Mouse (Mus musculus) ovary, postnatal 36 days (tissue): ENCODE data around the gene Clasp2.
A peak's percentile ranks its signal among the peaks of the same experiment; 100 is the strongest.
"Not testable (repeated sequence)": the region's sequence is repeated elsewhere in the genome, so short reads cannot be mapped to it uniquely, and the experiment has no call there.

Experiments
- DNase-seq: peaks from one replicate; pipeline ENCODE4 v3.0.0; 2022; ENCODE audit warnings: low spot score, mixed read lengths

Gene Clasp2

DNA sequence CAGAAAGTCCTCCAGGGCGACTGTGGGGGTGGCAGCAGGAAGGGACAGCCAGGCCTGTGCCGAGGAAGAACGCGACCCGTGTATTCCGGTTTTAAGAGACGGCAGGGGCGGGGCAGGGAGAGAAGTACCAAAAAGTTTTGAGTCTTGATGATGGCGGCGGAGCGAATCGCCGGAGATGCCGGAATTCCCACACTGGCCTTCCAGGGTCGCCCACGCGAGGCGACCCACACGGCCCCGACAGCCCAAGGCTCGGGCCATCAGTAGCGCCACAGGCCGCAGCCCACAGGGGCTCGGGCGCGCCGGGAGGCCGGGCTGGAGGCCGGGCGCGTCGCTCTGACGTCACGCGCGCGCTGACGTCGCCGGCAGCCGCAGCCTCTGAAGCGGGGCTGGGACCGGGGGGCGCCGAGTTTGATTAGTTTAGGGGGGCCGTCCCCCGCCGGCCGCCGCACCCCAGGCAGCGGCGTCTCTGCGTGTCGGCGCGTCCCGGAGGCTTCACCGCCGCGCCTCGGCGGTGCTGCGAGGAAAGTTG, at the start of gene Clasp2:
Gene Clasp2 (plus strand): TSS at position 366 of the 529 bp plus-strand sequence.
- DNase-seq = peak; percentile 80

GRCm38 (mm10) chr9:113701441-113702160, 39.7 kb upstream of the Clasp2 start:
- DNase-seq = no peak

- no peak for DNase-seq
These were observed 35.2 kb upstream of the Clasp2 start for GRCm38 (mm10) chr9:113706108-113706507.

- no peak for DNase-seq
These were observed 34.4 kb upstream of the Clasp2 start for GRCm38 (mm10) chr9:113706841-113707240.

GRCm38 (mm10) chr9:113707481-113708360, 33.6 kb upstream of the Clasp2 start, which contains the start of gene Pdcd6ip:
TSS of gene Pdcd6ip (minus strand) at chr9:113708259.
- DNase-seq = peak; percentile 92

DNA sequence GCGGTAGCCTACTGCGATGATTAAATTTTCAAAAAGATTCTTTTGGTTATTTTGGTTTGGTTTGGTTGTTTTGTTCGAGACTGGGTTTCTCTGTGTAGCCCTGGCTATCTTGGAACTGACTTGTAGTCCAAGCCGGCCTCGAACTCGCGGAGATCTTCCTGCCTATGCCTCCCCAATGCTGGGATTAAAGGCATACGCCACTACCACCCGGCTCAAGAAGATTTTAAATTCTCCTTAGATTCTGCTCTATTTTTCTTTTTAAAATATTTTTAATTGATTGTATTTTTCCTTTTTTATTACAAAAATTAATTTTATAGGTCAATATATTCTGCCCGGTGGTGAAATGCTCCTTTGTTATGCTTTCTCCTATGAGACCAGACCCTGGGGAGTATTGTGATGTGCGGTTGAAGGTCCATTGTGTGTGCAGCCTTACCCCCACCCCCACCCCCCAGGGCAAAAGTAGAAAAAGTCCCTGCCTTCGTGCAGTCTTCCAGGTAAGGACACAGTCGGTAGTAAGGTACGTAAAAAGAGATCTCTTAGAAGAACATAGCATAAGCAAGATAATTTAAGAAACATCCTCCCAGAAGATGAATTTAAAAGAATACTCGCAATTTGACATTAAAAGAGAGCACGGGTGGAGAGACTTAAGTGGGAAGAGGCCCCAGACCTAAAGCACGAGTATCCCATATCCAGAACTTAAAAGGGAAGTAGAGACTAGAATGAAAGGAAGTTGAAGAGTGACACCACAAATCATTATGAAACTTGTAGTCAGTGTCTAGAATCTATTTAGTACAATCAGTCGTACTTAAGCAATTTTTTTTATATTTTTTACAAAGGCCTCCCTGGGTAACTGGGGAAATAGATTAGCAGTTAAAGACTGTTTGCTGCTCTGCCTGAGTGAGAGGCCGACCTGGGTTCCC, 32.7 kb upstream of the Clasp2 start:
- DNase-seq = no peak

DNA sequence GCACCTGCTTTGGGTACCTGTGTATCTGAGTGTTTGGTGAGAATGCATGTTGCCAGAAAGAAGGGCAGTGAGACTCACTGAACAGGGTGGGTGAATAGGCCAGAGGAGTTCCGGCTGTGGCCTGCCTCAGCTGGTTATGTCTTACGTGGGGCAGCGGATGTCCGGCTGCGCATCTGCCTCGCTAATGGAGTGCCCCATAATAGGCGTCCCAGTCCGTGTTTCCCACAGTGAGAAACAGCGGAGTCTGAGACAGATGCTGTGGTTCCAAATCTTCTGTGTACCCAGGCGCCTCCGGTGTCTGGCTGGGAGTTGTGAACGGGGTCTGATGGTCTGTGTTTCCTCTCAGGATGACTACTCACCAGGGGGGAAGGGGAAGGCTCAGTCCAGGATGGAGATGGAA, 30.4 kb upstream of the Clasp2 start:
- DNase-seq = no peak

DNA sequence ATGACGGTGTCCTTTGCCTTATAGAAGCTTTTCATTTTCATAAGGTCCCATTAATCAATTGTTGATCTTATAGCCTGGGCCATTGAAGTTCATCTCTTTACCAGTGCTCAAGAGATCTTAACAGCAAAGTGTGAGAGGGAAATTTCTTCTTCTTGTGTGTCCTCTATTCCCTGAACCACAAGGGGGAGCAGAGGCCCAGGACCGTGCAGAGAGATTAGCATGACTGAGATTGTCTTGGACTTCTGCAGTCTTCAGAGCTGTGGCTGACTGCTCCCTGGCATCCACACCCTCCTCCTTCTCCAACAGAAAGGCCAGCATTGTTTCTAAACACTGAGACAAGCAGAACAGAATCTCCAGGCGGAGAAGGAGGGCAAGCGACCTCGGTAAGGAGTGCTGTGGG, 22.2 kb upstream of the Clasp2 start:
- no peak for DNase-seq

GRCm38 (mm10) chr9:113724646-113725045, 16.6 kb upstream of the Clasp2 start:
- no peak for DNase-seq

DNA sequence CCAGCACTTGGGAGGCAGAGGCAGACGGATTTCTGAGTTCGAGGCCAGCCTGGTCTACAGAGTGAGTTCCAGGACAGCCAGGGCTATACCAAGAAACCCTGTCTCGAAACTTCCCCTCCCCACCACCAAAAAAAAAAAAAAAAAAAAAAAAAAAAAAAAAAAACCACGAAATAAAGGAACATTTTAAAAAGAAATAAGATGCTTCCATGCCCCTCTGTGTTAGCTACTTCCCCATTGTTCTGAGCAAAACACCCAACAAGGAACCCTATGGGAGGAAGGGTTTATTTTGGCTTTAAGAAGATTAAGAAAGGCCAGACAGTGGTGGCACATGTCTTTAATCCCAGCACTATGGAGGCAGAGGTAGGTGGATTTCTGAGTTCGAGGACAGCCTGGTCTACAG, 15.7 kb upstream of the Clasp2 start:
- DNase-seq = not testable (repeated sequence)

DNA sequence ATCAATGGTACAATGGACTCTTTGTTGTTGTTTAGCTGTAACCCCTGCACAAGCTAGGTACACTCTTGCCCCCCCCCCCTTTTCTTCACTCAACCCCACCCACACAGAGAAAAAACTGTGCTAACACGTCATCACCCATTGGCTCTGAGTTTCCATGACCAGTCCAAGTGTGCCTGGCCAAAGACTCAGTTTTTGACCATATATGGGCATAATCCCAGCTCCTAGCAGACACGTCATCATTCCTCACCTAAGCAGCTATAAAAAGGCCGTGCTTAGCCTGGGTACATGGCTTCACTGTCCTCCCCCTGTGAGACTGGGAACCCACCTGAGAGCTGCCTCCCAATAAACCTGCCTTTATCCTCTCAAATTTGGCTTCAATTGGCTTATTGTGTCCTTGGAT, 15.1 kb upstream of the Clasp2 start:
- no peak for DNase-seq

GRCm38 (mm10) chr9:113726991-113727680, 14.1 kb upstream of the Clasp2 start:
- no peak for DNase-seq

GRCm38 (mm10) chr9:113731540-113731939, 9.7 kb upstream of the Clasp2 start:
- no peak for DNase-seq

- no peak for DNase-seq
These were observed 5.4 kb upstream of the Clasp2 start for GRCm38 (mm10) chr9:113735920-113736319.

- no peak for DNase-seq
These were observed 3.3 kb upstream of the Clasp2 start for GRCm38 (mm10) chr9:113738021-113738420.

DNA sequence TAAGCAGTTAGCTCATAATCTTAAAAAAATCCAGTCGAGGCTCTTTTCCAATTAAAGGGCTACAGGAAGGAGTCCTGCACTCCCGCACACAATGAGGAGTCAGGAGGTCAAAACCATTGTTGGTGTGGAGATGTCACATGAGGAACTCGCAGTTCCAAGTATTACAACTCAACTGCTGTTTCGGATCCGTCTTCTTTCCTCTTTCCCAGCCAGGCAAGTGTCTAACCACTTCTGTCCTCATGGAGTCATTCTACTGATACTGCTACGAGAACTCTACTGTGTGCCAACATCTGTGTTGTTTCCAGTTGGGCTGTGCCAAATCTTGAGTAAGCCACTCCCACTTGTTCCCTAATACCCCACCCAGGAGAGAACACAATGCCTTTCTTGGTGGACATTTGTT, 2.3 kb upstream of the Clasp2 start:
- no peak for DNase-seq

DNA sequence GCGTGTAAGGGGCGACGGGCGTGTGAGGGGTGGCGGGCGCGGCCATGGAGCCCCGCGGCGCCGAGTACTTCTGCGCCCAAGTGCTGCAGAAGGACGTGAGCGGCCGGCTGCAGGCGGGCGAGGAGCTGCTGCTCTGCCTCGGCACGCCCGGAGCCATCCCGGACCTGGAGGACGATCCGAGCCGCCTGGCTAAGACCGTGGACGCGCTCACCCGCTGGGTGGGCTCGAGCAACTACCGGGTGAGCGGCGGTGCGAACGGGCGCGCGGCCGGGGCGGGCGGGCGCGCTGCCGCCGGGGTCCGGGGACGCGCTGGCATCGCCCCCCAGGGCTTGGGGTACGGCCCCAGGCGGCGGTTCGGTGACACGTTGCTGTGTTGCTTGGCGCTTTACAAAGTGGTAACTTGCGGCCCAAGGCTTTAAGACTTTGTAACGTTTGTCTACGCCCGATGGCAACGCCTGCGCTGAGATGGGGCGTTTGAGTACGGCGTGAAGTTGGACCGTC, 414 bp downstream of the Clasp2 start:
- peak; percentile 55 for DNase-seq

DNA sequence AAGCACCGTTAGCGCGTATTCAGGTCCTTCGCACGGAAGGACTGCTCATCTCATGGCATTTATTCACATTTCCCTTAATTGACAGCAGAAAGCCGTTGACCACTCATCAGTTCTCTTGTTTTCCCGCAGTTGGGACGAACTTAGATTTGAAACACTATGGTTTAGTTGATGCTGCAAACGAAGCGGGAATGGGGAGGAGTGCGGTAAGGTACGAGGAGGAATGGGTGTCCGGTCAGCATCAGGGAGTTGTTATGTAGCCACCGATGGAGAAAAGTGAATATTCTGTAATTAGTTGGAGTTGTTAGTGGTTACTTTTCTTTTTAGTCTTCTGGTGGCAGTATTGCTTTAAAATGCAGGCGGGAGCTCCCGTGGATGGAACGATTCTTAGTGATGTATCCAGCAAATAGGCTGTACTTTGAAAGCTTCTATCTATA, 1.1 kb downstream of the Clasp2 start:
- no peak for DNase-seq

DNA sequence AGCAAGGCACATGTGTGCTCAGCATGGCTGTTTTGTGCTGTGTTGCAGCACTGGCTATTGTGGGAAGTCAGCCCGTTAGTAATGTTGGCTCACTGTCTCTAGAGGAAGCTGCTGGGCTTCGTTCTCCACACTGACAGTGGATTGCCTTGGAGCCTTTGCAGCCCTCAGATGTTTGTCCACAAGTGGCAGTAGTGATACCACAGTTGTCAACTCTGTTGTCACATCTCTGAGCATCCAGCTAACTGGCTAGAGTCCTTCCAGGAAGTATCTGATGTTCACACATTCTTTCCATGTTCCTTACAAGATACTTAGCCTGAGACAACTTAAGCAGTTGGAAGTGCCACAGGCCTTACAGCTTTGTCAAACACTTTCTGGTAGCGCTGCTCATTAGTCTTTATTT, 2.0 kb downstream of the Clasp2 start:
- DNase-seq = no peak

GRCm38 (mm10) chr9:113749356-113749755, 8.1 kb downstream of the Clasp2 start:
- DNase-seq = no peak
